Mouse (Mus musculus) CD8-positive naive resting alpha-beta T cell, adult 2 months (primary cell): ENCODE results near the gene Ddx39.

Source experiments
- DNase-seq, 2 experiments: peaks; one replicate each; pipeline ENCODE4 v3.0.0; 2022; ENCODE audit warnings: low read depth in 2 of 2, low spot score in 2 of 2

The Ddx39 gene

GRCm38 (mm10) chr8:83737346-83737745 is 22.4 kb downstream of the Ddx39 start:
- no peak for DNase-seq

DNA sequence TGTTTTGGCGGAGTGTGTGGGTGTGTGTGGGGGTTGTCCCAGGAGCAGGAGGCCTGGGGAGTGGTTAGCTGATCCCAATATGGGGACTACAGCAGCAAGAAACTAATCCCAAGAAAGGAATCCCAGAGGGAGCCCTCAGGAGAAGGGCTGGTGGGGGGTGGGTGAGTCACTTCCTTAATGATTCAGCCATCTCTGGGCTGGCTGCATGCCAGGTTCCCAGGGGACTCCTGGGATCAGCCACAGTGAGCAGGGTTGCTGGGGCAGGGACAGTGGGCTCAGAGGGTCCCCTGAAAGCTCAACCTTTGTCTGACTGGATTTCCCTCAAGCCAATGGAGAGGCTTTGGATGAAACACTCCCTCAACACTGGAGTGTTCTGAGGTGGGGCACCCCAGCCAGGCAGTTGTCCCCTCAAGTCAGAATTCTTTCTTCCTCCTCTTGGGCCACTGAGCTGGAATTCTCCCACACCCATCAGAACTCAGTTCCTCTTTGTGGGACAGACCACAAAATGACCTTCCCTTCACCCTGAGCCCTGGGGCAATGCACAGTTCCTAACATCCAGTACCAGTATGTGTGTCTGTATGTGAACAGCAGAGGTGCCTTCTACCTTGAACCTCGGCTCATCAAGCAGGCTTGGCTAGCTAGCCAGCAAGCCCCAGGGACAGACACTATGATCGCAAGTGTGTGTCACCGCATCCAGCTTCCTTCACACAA is 23.0 kb downstream of the Ddx39 start:
- DNase-seq, result no peak

- DNase-seq, result no peak
Observed at GRCm38 (mm10) chr8:83738949-83739710, 24.2 kb downstream of the Ddx39 start.

- peak; percentile 79 to 80 for DNase-seq
Observed at GRCm38 (mm10) chr8:83739711-83740468, 24.9 kb downstream of the Ddx39 start.

DNA sequence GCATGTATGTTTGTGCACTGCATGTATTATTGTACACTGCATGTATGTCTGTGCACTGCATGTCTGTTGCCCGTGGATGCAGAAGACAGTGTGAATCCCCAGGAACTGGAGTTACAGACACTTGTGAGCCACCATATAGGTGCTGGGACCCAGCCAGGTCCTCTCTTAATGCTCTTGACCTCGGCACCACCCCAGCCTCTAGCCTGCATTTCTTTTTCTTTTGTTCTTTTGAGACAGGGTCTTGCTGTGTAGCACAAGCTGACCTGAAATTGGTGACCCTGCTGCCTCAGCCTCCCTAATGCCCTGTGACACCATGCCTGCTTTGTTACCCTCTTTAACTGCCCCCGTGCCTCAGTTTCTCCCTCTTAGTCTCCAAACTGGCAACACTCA is 25.6 kb downstream of the Ddx39 start:
- DNase-seq, result no peak

GRCm38 (mm10) chr8:83740976-83741741 is 26.2 kb downstream of the Ddx39 start, which contains the start of gene Adgre5:
Gene Adgre5 (minus strand): TSS chr8:83741326.
- DNase-seq, result peak; percentile 44 to 49

DNA sequence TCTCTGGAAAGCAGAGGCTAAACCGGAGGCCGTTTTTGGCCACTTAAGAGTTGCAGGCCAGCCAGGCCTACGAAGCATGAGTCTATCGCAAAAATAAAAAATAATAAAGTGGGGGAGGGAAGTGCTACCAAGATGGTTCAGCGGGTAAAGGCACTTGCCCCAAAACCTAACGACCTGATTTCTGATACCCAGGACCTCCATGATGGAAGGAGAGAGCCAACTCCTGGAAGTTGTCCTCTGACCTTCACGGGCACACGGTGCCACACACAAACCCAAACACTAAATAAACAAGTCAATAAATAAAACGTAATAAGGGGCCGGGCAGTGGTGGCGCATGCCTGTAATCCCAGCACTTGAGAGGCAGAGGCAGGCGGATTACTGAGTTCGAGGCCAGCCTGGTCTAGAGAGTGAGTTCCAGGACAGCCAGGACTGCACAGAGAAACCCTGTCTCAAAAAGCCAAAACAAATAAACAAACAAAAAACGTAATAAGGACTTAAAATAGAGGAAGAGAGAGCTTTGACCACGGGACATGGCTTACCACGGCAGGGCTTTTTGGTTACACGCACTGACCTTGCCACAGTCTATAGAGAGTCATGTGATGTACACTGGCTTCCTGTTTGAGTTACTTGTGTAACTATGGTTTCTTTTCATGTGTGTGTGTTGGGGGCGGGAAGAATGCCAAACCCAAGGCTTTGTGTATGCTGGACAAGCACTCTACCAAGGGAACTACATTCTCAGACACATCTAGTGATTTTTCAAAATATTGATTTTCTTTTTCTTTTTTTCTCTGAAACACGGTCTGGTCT is 27.1 kb downstream of the Ddx39 start:
- DNase-seq, result peak; percentile 45 to 60

- DNase-seq, result no peak
Observed at GRCm38 (mm10) chr8:83742968-83743367, 28.0 kb downstream of the Ddx39 start.

DNA sequence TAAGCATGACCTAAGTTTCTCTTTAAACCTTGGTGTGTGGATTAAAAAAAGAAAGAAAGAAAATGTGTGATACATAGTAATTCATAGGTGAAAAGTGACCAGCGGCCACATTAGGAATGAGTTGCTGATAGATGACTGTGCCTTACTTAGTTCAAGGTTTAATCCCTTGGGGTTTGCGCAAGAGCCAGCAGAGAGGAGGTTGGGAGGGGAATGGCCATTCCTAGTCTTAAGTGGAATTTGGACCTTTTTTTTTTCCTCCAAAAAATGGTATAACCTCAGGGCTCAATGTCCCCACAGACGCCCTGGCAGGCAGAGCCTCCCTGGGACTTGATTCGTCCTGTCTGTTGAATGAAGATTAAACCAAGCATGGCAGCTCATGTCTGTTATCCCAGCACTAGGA is 29.1 kb downstream of the Ddx39 start:
- no peak for DNase-seq

- peak; percentile 65 for DNase-seq
Observed at GRCm38 (mm10) chr8:83747661-83748346, 32.8 kb downstream of the Ddx39 start.

DNA sequence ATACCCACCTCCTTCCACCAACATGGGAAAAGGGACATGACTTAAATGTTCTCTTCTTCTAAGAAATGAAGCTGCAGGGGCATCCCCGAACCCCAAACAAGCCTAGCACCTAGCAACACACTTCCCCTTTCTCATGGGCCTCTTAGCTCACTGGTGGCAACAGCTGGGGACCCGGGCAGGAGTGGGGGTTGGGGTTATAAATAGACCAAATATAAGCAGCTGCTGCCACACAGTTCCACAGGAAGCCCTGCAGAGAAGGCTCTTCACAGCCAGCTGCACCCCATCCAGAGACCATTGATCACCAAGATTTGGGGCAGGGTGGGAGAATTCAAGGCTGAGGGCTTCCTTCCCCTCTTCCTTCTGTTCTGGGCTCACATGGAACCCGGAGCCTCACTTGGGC is 33.7 kb downstream of the Ddx39 start:
- peak; percentile 82 to 87 for DNase-seq

DNA sequence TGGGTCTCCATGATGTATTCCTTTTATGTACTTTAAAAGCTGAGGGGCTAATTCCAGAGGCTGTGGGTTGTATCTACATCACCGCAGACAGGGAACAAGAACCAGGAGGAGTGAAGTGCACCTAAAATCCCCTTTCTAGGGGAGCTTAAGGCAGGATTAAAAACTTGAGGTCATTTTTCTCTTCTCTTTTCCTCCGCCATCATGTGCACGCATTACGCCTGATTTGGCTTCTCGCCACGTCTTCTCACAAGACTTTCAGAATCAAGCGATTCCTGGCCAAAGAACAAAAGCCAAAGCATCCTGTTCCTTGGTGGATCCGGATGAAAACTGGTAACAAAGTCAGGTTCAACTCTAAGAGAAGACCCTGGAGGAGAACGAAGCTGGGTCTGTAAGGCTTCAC is 34.3 kb downstream of the Ddx39 start:
- no peak for DNase-seq

GRCm38 (mm10) chr8:83754149-83754548 is 39.2 kb downstream of the Ddx39 start:
- DNase-seq, result no peak

GRCm38 (mm10) chr8:83756273-83756672 is 41.3 kb downstream of the Ddx39 start:
- peak; percentile 38 to 54 for DNase-seq

- DNase-seq, result no peak
Observed at GRCm38 (mm10) chr8:83757084-83757607, 42.2 kb downstream of the Ddx39 start.

DNA sequence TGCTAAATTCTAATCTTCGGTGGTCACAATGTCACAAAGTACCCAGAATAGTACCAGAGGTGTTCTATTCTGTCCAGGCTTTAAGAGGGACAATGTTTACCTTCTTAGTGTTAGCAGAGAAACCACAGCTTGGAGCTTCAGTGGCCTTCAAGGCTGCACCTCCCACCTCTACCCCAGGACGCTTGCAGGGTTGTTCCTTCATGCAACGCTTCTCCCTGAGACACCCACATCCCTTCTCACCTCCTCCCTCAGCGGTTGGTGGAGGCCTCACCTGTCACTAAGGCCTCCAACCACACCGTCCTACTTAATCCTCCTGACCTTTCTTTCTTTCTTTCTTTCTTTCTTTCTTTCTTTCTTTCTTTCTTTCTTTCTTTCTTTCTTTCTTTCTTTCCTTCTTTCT is 43.3 kb downstream of the Ddx39 start:
- no peak for DNase-seq

DNA sequence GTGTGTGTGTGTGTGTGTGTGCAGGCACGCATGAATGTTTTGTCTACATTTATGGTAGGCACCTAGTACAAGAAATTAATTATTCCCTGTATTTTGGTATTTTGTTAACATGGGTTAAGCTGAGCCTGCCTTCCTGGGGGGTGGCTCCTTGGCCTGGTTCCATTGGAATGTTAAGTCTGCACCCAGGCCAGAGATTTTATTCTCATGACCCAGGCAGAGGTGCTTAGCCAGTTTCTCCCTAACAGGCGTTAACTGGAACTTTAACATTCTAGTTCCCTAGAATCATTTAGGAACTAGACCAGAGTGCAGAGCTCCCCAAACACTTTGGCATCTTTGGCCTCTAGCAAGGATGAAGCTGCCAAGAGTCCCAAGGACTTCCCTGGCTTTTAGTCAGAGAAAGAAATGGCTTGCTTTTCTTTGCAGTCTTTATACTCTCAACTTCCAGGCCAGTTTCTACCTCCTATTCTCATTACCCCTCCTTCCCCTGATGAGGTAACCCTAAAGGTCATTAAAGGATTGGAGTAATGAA is 44.3 kb downstream of the Ddx39 start:
- DNase-seq, result no peak

DNA sequence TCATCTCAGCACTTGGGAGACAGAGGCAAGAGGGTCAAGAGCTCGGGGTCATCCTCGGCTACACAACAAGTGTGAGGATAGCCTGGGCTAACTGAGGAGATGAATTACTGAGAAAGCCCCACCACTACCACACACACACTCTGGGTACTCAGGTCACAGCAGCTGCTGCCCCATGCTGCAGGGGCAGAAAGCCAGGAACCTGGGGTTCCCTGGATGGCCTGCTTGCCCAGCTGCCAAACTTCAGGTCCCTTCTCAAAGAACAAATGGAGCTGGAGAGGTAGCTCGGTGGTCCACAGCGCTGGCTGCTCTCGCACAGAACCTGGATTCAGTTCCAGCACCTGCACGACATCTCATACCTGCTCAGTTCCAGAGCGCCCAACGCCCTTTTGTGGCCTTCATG is 49.1 kb downstream of the Ddx39 start:
- DNase-seq, result no peak

DNA sequence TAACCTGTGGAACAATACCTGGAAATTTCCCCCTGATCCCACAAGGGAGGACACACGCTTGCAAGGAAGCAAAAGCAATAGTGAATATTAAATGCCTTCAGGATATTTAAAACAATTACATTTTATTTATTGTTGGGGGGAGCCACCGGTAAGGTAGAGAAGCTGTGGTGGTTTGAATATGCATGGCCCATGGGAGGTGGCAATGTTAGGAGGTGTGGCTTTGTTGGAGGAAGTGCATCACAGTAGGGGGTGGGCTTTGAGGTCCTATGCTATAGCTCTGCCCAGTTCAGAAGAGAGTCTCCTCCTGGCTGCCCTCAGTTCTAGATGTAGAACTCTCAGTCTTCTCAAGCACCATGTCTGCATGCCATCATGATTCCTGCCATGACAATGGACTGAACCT is 49.7 kb downstream of the Ddx39 start:
- no peak for DNase-seq
